Mouse (Mus musculus): Measurements from ENCODE around the gene Xdh. TPM values are rescaled to one million over a fixed set of nuclear protein-coding genes. Genes with fewer than 3 reads are reported as not detected.
A peak's percentile ranks its signal among the peaks of the same experiment; 100 is the strongest.

The Xdh gene
- total and polyA plus RNA-seq, 2 experiments: 71.1 to 115 TPM

- no peak for TF ChIP-seq CTCF (IDR thresholded peaks at IDR 0.05; ENCODE audit: low read depth, low read length)
- no peak for TF ChIP-seq POLR2A (IDR thresholded peaks at IDR 0.05; ENCODE audit: extremely low read depth, insufficient read depth, low read length)
- no peak overlapping the region for H3K27ac ChIP-seq (replicated peaks; ENCODE audit: insufficient read depth, low read depth, low read length)
Measured at GRCm38 (mm10) chr17:73906076-73906475, 43.9 kb downstream of the Xdh start.

GRCm38 (mm10) chr17:73905043-73905750 is 44.8 kb downstream of the Xdh start:
- H3K4me3 ChIP-seq (ENCODE audit: insufficient read depth, low read depth, low read length): no peak overlapping the region
- TF ChIP-seq POLR2A (IDR thresholded peaks at IDR 0.05; ENCODE audit: extremely low read depth, insufficient read depth, low read length): no peak
- WGBS: 91% methylated on average over 7 of the region's 7 CpGs
- peaks cover 3% of the 10 kb centered on the region; the same call in 1 of the 2 replicates for H3K4me1 ChIP-seq (ENCODE audit: control insufficient read depth, insufficient read depth, low read length)
- no peak overlapping the region for H3K9ac ChIP-seq (ENCODE audit: low read depth, low read length)
- no peaks in the 10 kb centered on the region for H3K79me2 ChIP-seq (ENCODE audit: control insufficient read depth, insufficient read depth, low read length)
- no peak for DNase-seq (ENCODE audit: extremely low read depth, low read depth, low spot score)
- peaks cover 71% of the 10 kb centered on the region for H3K36me3 ChIP-seq (ENCODE audit: control insufficient read depth, insufficient read depth, low read length)
- no peaks in the 10 kb centered on the region for H3K27me3 ChIP-seq (ENCODE audit: control insufficient read depth, insufficient read depth, low read length)
- no peak overlapping the region for H3K27ac ChIP-seq (replicated peaks; ENCODE audit: insufficient read depth, low read depth, low read length)

More at GRCm38 (mm10) chr17:73906076-73906475, 43.9 kb downstream of the Xdh start:
- no peaks in the 10 kb centered on the region; the same call in 1 of the 2 replicates for H3K79me2 ChIP-seq (ENCODE audit: control insufficient read depth, insufficient read depth, low read length)
- no peaks in the 10 kb centered on the region for H3K27me3 ChIP-seq (ENCODE audit: control insufficient read depth, insufficient read depth, low read length)
- no peak overlapping the region for H3K4me3 ChIP-seq (ENCODE audit: insufficient read depth, low read depth, low read length)
- peaks cover 72% of the 10 kb centered on the region for H3K36me3 ChIP-seq (ENCODE audit: control insufficient read depth, insufficient read depth, low read length)
- WGBS: 91% methylated on average over 8 of the region's 8 CpGs
- no peak overlapping the region for H3K9ac ChIP-seq (ENCODE audit: low read depth, low read length)
- H3K4me1 ChIP-seq (ENCODE audit: control insufficient read depth, insufficient read depth, low read length): peaks cover 3% of the 10 kb centered on the region; the same call in 1 of the 2 replicates
- DNase-seq (ENCODE audit: extremely low read depth, low read depth, low spot score): no peak

DNA sequence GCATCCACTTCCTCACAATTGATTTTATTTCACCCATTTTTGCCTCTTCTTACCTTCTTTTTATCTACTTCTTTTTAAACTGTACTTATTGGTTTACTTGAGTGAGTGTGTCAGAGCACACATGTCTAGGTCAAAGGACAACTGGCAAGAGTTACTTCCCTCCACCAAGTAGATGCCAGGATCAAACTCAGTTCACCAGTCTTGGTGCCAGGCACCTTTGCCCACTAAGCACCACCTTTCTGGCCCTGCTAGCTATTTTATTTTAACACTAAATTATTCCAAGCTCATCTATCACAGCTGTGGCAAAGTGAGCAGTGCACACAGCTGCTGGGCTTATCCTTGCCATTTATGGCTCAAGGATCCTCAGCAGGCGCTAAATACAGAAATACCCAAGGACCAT is 46.9 kb downstream of the Xdh start:
- Histone ChIP-seq H3K27me3 (ENCODE audit: control insufficient read depth, insufficient read depth, low read length) (no peaks in the 10 kb centered on the region), H3K27ac (replicated peaks; ENCODE audit: insufficient read depth, low read depth, low read length) (no peak overlapping the region), H3K4me3 (ENCODE audit: insufficient read depth, low read depth, low read length) (no peak overlapping the region), H3K9ac (ENCODE audit: low read depth, low read length) (no peak overlapping the region), H3K36me3 (ENCODE audit: control insufficient read depth, insufficient read depth, low read length) (peaks cover 70% of the 10 kb centered on the region), H3K79me2 (ENCODE audit: control insufficient read depth, insufficient read depth, low read length) (no peaks in the 10 kb centered on the region), H3K4me1 (ENCODE audit: control insufficient read depth, insufficient read depth, low read length) (peaks cover 3% of the 10 kb centered on the region; the same call in 1 of the 2 replicates)
- no peak for TF ChIP-seq POLR2A (IDR thresholded peaks at IDR 0.05; ENCODE audit: extremely low read depth, insufficient read depth, low read length)
- no peak for TF ChIP-seq CTCF (IDR thresholded peaks at IDR 0.05; ENCODE audit: low read depth, low read length)
- peak; percentile 96 for DNase-seq (ENCODE audit: extremely low read depth, low read depth, low spot score)
- 90% methylated on average over 1 of the region's 1 CpGs for WGBS

DNA sequence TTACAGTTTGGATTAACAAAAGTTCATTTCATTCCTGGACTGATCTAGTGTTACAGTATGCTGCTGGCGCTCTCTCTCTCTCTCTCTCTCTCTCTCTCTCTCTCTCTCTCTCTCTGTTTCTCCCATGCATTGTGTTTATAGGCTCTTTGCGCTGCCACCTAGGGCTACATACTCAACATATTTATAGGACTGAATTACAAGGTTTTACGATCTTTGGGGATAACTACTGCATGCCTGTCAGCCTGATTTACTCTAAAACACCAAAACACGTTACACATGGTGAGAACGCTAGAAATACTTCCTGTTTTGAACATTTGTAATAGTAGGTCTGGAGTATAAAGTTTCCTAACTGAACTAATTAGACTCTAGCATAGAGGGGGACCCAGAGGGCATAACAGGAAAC is 47.8 kb downstream of the Xdh start:
- no peak overlapping the region for H3K4me3 ChIP-seq (ENCODE audit: insufficient read depth, low read depth, low read length)
- peaks cover 3% of the 10 kb centered on the region; the same call in 1 of the 2 replicates for H3K4me1 ChIP-seq (ENCODE audit: control insufficient read depth, insufficient read depth, low read length)
- H3K36me3 ChIP-seq (ENCODE audit: control insufficient read depth, insufficient read depth, low read length): peaks cover 70% of the 10 kb centered on the region
- H3K79me2 ChIP-seq (ENCODE audit: control insufficient read depth, insufficient read depth, low read length): no peaks in the 10 kb centered on the region
- TF ChIP-seq CTCF (IDR thresholded peaks at IDR 0.05; ENCODE audit: low read depth, low read length) (no peak), POLR2A (IDR thresholded peaks at IDR 0.05; ENCODE audit: extremely low read depth, insufficient read depth, low read length) (no peak)
- 94% methylated on average over 5 of the region's 5 CpGs for WGBS
- no peak overlapping the region for H3K27ac ChIP-seq (replicated peaks; ENCODE audit: insufficient read depth, low read depth, low read length)
- H3K9ac ChIP-seq (ENCODE audit: low read depth, low read length): no peak overlapping the region
- no peak for DNase-seq (ENCODE audit: extremely low read depth, low read depth, low spot score)
- no peaks in the 10 kb centered on the region for H3K27me3 ChIP-seq (ENCODE audit: control insufficient read depth, insufficient read depth, low read length)

DNA sequence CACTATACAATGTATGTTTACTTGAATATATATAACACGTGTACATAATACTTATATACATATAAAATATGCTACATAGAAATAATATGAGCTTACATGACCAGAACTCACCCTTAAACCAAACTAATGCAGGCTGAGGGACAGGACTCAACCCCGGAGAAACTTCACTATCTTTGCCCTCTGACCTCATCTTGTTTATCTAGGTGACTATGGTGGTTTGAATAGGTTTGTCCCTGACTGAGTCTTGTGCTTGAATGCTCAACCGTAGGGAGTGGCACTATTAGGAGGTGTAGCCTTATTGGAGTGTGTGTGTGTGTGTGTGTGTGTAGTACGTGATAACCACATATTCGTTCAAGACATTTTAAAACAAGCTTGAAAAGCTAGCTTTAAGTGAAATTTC is 55.6 kb downstream of the Xdh start:
- WGBS: 55% methylated on average over 5 of the region's 5 CpGs
- DNase-seq (ENCODE audit: extremely low read depth, low read depth, low spot score): peak; percentile 52
- no peaks in the 10 kb centered on the region for H3K27me3 ChIP-seq (ENCODE audit: control insufficient read depth, insufficient read depth, low read length)
- H3K4me1 ChIP-seq (ENCODE audit: control insufficient read depth, insufficient read depth, low read length): no peaks in the 10 kb centered on the region
- peaks cover 88% of the 10 kb centered on the region for H3K36me3 ChIP-seq (ENCODE audit: control insufficient read depth, insufficient read depth, low read length)
- H3K4me3 ChIP-seq (ENCODE audit: insufficient read depth, low read depth, low read length): no peak overlapping the region
- TF ChIP-seq CTCF (IDR thresholded peaks at IDR 0.05; ENCODE audit: low read depth, low read length): no peak
- TF ChIP-seq POLR2A (IDR thresholded peaks at IDR 0.05; ENCODE audit: extremely low read depth, insufficient read depth, low read length): no peak
- no peaks in the 10 kb centered on the region for H3K79me2 ChIP-seq (ENCODE audit: control insufficient read depth, insufficient read depth, low read length)
- no peak overlapping the region for H3K9ac ChIP-seq (ENCODE audit: low read depth, low read length)
- H3K27ac ChIP-seq (replicated peaks; ENCODE audit: insufficient read depth, low read depth, low read length): no peak overlapping the region

DNA sequence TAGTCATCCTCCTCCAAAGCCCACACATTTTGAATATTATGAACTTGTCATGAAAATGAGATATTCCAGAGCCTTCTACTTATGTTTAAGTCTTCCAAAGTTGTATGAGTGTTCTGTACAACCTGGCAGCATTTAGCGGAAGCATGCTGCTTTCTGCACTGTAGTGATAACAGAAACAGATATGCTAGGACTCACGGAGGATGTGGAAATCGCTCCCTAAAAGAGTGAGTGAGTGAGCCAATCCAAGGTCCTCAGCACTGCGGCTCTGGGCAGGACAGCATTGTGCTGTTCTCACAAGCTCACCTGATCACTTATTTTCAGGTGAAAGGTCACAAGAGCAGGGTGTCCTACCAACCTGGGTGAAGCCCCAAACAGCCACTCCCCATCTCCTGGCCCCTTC is 56.2 kb downstream of the Xdh start:
- Histone ChIP-seq H3K27ac (replicated peaks; ENCODE audit: insufficient read depth, low read depth, low read length) (no peak overlapping the region), H3K4me1 (ENCODE audit: control insufficient read depth, insufficient read depth, low read length) (no peaks in the 10 kb centered on the region), H3K9ac (ENCODE audit: low read depth, low read length) (no peak overlapping the region), H3K36me3 (ENCODE audit: control insufficient read depth, insufficient read depth, low read length) (peaks cover 85% of the 10 kb centered on the region), H3K79me2 (ENCODE audit: control insufficient read depth, insufficient read depth, low read length) (no peaks in the 10 kb centered on the region), H3K4me3 (ENCODE audit: insufficient read depth, low read depth, low read length) (no peak overlapping the region), H3K27me3 (ENCODE audit: control insufficient read depth, insufficient read depth, low read length) (no peaks in the 10 kb centered on the region)
- TF ChIP-seq POLR2A (IDR thresholded peaks at IDR 0.05; ENCODE audit: extremely low read depth, insufficient read depth, low read length) (no peak), CTCF (IDR thresholded peaks at IDR 0.05; ENCODE audit: low read depth, low read length) (no peak)
- 37% methylated on average over 4 of the region's 4 CpGs for WGBS
- peak; percentile 67 for DNase-seq (ENCODE audit: extremely low read depth, low read depth, low spot score)

All from liver, adult 2 months (tissue).